Mouse (Mus musculus): ENCODE results near the gene Gm11020.

- TF ChIP-seq CTCF (IDR thresholded peaks at IDR 0.05; ENCODE audit: low read depth): no peak
- TF ChIP-seq EP300 (optimal IDR thresholded peaks at IDR 0.05): no peak
Observed at GRCm38 (mm10) chr8:104333786-104334185, 12.4 kb downstream of the Gm11020 start.
